Mouse (Mus musculus): ENCODE results near the gene Prl5a1.

Prl5a1 gene

DNA sequence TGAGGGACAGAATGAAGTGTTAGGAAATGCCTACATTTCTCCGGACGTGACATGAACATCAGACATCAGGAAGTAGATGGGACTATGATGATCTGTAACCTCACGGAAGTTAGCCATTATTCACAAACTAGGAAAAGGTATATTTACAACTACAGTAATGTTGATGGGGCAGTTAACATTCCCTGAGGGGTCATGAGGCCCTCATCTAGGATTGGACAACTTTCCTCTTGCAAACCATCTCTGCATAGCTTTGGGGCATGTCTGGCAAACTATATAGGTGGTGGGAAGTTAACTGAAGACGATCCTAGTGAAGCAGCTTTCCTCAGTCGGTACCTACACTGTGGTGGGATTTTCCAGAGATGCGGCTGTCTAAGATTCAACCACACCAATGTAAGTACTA lies at the start of gene Prl5a1:
Prl5a1 (plus strand) TSS at position 301 of the 400 bp plus-strand sequence.
- no peak for DNase-seq (ENCODE audit: low spot score)

DNA sequence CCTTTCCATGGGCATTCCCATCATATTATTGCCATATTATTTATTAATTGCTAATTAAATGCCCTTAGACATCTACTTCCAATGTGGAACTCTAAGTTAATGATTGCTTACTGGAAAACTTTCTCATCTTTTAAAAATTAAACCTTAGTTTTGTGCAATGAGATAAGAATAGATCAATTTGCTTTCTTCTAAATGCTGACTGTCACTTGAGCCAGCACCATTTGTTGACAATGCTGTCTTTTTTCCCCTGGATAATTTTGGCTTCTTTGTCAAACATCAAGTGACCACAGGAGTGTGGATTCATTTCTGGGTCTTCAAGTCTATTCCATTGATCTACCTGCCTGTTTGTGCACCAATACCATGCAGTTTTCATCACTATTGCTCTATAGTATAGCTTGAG lies 46.1 kb upstream of the Prl5a1 start:
- no peak for DNase-seq (ENCODE audit: low spot score)

DNA sequence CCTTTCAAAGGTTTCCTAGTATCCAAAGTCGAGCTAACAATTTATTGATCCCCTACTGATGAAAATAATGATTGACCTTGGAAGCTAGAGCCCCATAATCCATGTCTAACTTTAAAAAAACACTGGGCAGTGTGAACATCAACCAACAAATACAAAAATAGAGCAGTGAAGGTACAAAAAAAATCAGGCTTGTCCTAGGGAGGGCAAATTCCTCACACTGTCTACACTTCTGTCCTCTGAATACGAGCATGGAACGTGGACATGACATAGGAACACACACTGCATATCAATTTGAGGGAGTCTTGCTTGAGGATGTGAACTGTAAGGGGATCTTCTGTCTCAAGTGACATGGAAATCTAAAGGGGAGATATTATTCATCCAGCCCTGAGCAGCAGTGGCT lies 33.7 kb upstream of the Prl5a1 start:
- DNase-seq (ENCODE audit: low spot score) = no peak

DNA sequence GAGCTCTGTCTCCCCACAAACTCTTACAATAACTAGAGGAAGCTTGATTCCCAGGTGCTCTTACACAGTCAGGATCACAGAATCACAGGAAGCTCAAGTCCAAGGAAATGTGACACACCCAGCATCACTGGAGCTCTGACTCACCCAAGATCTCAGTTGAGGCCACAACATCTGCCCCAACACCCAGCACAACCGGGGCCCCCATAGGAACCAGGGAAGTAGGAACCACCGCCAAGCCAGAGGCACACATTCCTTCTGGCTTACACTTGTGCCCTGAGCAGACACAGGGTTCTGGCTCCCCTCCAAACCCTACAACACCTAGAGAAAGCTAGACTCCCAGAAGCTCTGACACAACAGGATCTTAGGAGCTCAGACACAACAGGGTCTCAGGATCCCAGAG lies 9.5 kb upstream of the Prl5a1 start:
- DNase-seq (ENCODE audit: low spot score) = no peak

DNA sequence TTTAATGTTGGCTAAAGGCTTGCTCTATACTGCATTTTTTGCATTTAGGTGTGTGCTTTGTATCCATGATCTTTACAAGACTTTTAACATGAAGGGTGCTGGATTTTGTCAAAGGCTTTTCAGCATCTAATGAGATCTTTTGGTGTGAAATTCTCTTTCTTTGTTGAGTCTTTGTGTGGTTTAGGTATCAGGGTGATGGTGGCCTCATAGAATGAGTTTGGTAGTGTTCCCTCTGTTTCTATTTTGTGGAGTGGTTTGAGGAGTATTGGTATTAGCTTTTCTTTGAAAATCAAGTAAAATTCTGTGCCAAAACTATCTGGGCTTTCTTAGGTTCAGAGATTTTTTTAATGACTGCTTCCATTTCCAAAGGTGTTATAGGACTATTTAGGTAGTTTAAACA lies 6.5 kb upstream of the Prl5a1 start:
- DNase-seq (ENCODE audit: low spot score) = no peak

Data from spleen, adult 12 weeks (tissue).